Mouse (Mus musculus): ENCODE data around the gene Tubb2a. TPM values are rescaled to one million over a fixed set of nuclear protein-coding genes. Genes with fewer than 3 reads are reported as not detected.
A peak's percentile ranks its signal among the peaks of the same experiment; 100 is the strongest.

Tubb2a gene
- 29.8 to 47.6 TPM (median 39.0 TPM) in 3 replicates for total RNA-seq (2017)

DNA sequence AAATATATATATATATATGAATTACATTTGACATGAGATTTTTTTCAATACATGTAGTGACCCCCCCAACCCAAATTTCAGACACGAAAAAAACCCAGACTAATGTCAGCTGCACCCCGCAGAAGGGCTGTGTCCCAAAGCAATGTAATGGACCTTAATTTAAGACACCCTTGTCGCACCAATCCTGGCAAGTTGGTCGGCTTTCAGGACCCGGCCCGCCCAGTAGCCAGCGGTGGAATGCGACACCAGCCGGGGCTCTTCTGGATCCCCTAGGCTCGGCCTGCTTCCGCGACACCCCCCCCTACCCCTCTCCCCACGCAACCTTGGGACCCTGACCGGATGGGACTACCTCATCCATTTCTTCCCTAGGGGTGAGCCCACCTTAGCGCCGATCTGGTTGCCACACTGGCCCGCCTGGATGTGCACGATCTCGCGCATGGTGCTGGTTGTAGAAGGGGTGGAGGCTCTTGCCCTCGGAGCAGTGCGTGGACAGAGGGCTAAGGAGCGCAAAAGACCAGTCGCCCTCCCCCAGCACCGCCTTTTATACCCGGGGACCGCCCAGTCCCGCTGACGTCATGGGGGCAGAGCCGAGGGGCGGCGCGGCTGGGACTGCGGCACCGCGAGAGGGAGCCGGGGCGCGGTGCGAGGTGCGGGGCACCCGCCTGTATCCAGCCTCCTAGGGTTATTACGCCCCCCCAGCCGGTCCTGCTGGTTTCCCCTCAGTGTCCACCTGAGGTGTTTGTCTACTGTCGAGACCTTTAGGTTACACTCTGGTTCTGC is at the start of gene Tubb2a:
Tubb2a (minus strand) TSS at position 516 of the 780 bp plus-strand sequence.
- peak; percentile 78 for ATAC-seq (replicated peaks; ENCODE audit: insufficient number of reproducible peaks, low FRiP score, low TSS enrichment, poor library complexity, severe bottlenecking)

DNA sequence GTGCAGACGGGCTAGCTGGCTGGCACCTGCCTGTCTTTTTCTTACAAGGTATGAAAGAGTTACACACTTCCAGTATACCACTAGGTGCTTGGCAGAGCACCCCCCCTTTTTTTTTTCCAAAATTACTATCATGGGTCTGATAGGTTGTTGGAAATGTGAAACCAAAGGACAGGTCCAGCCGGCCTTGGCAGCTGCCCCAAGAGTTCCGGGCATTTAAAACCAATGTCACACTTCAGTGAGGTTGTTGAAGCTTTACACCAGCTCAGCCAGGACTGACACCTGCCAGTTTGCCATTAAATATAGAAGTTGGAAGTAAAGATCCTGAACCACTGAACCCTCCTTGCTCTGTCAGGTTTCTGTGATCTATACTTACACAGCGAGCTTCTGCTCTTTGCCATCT is 47.9 kb upstream of the Tubb2a start:
- ATAC-seq (replicated peaks; ENCODE audit: insufficient number of reproducible peaks, low FRiP score, low TSS enrichment, poor library complexity, severe bottlenecking) = no peak

DNA sequence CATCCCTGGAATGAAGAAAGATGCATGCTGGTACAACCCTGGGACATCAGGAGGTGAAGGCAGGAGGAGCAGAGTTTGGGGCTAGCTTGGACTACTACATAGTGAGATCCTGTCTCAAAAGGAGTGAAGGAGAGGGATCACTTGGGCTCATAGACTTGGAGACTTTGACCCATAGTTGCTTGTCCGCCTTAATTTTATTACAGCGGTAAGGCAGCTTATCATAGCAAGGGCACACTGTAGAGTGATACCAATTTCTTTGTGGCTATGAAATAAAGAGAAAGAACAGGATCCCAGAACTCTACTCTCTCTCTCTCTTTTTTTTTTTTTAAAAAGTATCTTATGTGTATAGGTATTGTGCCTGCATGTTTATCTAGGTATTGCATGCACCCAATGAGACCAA is 42.7 kb upstream of the Tubb2a start:
- ATAC-seq (replicated peaks; ENCODE audit: insufficient number of reproducible peaks, low FRiP score, low TSS enrichment, poor library complexity, severe bottlenecking) = no peak

DNA sequence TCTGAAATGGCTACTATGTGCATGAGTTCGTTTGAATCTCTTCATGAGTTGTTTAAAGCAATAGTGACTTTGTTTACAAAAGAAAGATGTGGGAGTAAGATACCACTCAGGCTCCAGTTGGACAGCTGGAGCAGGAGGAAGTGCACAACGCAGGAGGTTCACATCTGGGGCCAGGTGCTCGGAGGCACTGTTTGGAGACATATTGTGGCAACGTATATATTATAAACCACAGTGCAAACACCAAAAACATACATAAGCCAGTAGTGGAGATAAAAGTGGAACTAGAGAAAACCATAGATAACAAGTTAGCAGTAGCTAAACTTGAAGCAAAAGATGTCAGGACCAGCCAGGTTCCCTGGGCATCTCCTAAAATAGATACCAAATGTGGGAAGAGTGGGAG is 41.6 kb upstream of the Tubb2a start:
- no peak for ATAC-seq (replicated peaks; ENCODE audit: insufficient number of reproducible peaks, low FRiP score, low TSS enrichment, poor library complexity, severe bottlenecking)

DNA sequence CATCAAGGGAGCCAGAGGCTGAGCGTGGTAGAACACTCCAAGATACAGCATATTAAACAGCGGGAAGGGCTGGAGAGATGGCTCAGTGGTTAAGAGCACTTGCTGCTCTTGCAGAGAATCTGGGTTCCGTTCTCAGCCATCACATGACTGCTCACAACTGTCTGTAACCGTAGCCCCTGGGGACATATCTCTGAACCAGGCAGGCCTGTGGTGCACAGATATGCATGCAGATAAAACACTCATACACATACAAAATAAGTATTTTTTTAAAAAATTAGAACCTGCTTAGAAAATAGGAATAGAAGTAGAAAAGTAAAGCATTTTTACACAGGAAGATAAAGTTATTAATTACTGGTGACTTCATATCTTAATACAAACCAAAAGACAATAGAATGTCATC is 41.0 kb upstream of the Tubb2a start:
- ATAC-seq (replicated peaks; ENCODE audit: insufficient number of reproducible peaks, low FRiP score, low TSS enrichment, poor library complexity, severe bottlenecking) = no peak

DNA sequence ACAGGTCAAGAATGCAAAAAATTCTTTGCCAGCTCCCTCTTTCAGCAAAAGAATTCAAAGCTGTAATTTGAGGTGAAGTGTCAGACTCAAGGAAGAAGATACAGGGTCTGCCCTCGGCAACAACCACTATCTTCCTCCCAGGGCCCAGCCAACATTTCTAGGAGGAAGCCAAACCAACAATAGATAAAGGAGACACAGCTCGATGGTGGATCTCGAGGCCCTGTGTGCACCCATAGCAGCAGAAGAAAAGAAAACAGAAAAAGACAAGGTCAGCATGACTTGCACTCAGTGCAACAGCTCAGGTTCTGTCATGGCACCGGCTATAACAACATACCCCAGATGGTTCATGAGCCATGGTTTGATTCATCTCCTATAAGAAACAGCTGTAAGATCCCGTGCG is 38.7 kb upstream of the Tubb2a start:
- ATAC-seq (replicated peaks; ENCODE audit: insufficient number of reproducible peaks, low FRiP score, low TSS enrichment, poor library complexity, severe bottlenecking) = no peak

DNA sequence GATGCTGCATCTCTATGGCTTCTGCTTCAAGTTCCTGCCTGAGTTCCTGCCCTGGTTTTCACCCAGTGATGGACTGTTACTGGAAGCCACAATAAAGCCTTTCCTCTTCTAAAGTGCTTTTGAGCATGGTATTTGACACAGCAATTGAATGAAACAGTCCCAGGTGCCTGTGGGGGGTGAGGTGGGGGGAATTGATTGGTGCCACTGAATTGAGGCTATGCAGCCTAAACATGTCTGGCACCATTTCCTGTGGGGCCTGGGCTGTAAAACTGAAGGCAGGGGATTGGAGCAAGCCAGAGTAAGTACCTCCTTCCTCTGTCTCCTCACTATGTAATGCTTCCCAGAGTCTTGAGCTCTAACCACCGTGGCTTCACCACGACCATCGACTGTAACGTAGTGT is 36.8 kb upstream of the Tubb2a start:
- ATAC-seq (replicated peaks; ENCODE audit: insufficient number of reproducible peaks, low FRiP score, low TSS enrichment, poor library complexity, severe bottlenecking) = no peak

DNA sequence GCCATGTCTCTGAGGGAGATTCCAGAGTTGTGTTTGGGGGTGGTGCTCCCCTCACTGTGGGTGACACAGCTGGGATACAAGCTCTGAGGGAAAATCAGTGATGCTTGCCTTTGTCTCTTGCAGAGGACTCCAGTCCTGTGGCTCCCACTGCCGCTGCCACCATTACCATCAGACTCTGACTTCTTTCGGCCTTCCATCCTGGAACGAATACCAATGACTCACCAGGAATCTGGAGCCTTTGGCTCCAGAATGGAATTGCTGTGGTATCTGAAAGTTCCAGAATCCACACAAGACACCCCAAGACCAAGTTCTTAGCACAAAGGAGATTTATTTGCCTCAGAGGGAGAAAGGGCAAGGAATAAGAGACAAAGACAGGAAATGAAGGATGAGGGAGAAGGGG is 35.3 kb upstream of the Tubb2a start:
- no peak for ATAC-seq (replicated peaks; ENCODE audit: insufficient number of reproducible peaks, low FRiP score, low TSS enrichment, poor library complexity, severe bottlenecking)

DNA sequence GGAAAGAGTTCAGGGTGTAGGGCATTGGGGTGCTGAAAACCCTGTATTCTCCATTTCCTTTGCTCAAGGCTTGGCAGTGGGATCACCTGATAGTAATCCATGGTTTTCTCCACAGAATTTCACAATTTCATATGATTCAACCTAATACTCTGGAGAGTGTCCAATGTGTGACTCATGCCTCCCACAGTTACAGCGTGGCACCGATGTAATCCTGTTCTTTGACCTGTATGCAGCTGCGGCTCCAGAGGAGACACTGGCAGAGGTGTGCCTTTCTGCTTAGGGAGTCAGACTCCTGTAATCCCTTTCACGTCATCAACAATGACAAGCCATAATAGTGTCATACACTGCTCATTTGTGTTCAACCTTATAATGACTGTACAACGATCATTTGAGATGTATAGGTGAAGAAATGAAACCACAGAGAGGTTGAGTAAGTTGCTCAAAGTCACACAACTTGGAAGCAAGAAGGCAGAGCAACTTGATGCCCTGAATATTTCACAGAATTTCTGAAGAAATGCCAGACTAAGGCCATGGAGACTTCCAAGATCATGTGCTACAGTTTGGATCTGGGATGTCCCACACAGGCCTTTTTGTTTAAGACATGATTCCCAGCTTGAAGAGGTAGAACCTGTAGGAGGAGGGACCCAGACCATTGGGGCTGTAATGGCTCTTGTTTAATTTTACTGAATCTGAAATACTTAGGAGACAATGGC is 34.7 kb upstream of the Tubb2a start:
- ATAC-seq (replicated peaks; ENCODE audit: insufficient number of reproducible peaks, low FRiP score, low TSS enrichment, poor library complexity, severe bottlenecking) = no peak

DNA sequence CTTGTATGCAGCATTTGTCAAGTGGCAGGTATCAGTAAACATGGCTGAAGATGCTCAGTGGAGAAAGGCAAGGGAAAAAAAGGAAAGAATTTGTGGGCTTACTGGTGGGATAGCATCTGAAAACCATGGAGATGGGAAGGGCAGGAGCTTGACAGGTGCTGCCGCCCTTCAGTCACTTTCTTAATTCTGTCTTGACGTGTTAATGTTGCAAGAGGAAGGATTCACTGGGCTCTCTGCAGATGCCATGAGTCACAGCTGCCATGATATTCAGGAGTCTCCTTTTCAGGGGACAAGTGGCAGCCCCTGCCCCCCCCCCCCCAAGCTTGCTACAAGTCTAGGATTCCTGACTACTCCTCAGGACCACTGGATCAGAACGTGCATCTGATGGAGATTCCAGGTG is 34.1 kb upstream of the Tubb2a start:
- ATAC-seq (replicated peaks; ENCODE audit: insufficient number of reproducible peaks, low FRiP score, low TSS enrichment, poor library complexity, severe bottlenecking) = no peak

DNA sequence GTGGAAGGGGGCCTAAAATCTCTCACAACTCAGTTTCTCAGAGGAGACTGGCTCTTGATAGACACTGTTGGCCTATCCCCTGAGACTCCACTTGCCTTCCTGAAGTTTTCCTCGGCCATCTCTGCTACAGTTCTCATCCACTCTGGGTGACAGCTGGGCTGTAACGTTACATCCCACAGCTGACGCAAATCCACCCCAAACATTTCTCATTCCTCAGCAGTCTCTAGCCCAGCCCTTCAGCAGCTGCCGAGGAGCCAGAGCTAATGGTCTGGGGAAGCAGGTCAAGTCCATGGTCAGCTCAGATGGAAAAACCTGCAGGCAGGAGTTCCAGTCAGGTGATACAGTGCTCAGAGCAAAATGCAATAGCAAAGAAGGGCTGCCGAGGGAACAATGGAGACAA is 33.2 kb upstream of the Tubb2a start:
- ATAC-seq (replicated peaks; ENCODE audit: insufficient number of reproducible peaks, low FRiP score, low TSS enrichment, poor library complexity, severe bottlenecking) = no peak

DNA sequence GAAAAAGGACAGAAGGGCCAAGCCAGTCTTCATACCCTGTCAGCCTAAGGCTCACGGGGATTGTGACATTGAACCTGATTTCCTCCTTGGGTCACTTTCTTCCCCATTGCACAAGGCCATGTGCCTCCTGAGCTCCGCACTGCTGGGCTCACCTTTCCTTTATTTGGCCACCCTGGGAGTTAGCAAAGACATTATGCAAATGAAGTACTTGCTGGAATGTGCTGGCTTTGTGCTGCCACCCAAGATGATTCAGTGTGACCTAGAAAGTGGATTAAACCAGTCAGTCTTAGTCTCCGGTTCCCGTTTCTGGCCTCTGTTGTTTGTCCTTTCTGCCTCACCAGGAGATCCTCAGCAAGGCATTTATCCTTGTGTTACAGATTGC is 31.9 kb upstream of the Tubb2a start:
- ATAC-seq (replicated peaks; ENCODE audit: insufficient number of reproducible peaks, low FRiP score, low TSS enrichment, poor library complexity, severe bottlenecking) = no peak

DNA sequence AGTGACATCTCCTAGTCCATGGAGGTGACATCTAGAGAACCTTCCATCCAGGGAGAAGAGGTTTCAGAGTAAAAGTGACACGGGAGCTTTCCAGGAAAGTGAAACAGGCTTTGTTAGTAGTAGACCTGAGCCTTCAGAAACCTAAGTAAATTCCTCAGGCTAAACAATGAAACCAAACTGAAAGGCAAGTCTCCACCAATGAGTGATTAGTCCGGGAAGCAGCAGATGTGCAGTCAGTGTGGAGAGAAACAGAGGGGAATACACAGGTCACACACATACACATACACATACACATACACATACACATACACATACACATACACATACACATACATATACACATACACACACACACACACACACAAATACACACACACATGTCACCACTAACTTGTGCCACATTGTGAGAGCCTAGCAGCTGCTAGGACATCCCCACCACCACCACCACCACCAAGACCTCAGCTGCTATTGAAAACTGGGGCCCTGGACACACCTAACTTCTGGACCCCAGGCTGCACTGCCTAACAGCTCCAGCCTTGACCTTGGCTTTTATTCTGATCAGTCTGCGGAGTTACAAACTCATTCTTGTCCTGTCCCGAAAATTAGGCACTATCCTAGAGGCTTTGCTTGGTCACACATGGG is 31.3 kb upstream of the Tubb2a start:
- ATAC-seq (replicated peaks; ENCODE audit: insufficient number of reproducible peaks, low FRiP score, low TSS enrichment, poor library complexity, severe bottlenecking) = no peak

DNA sequence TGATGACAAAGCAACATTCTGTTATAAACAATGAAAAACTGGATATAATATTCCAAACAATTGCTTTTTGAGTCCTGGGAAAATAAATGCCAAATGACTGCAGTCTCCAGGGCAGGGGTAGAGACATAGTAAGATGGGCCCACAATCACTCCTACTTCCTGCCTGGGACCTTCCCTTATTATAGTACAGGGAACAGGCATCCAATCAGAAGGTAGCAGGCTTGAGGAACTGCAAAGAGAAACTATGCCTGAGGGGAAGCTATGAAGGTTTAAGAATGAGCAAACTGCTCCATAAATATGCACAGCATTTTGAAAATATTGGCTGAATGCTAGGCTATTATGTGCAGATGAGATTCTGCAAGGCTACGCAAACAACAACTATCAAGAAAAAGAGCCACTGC is 29.2 kb upstream of the Tubb2a start:
- no peak for ATAC-seq (replicated peaks; ENCODE audit: insufficient number of reproducible peaks, low FRiP score, low TSS enrichment, poor library complexity, severe bottlenecking)

DNA sequence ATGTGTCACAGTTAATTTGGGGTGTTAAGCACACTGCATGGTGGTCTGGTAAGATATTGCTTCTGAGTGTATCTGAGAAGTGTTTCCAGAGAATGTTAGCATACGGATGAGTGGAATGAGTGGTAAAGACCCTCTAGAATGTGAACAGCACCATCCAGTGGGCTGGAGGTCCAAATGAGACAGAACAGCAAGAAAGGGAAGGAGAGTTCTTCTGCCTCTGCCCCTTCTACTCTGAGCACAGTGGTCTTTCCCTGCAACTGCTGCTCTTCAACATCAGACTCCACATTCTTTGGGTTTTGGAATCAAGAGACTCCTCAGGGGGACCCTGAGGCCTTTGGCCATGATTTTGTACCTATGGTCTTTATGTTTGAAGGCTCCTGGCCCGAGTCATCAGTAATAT is 28.4 kb upstream of the Tubb2a start:
- ATAC-seq (replicated peaks; ENCODE audit: insufficient number of reproducible peaks, low FRiP score, low TSS enrichment, poor library complexity, severe bottlenecking) = no peak

DNA sequence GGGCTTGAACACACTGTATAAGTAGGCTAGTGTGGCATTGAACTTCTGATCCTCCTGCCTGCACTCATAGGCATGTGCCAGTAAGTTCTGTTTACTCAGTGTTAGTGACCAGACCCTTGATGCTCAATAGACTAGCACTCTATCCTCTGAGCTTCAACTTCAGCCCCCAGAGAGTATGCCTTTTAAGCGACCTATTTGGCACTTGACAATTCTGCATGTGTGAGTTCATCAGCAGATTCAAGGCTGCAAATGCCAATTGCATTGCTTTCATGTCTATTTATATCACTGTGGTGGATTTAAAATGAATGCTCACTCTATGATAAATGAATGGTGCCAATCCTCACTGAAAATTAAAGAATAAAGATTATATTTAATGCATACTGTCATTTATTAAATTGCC is 27.6 kb upstream of the Tubb2a start:
- ATAC-seq (replicated peaks; ENCODE audit: insufficient number of reproducible peaks, low FRiP score, low TSS enrichment, poor library complexity, severe bottlenecking) = no peak

DNA sequence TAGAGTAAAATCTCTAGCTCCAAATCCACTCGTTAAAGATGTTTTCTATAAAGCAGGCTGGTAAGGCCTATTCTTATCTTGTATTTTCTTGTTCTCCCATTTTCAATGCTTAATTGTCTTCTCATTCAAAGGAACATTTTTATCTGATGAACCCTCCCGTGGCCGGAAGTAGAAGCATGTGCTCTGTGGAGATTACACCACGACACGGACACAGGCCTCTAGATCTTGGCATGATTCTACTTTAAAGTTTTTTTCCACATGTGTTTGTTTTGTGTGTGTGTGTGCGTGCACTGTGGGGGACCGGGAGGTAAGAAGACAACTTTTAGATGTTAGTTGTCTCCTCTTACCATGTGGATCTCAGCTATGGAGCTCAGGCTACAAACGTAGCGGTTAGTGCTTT is 24.1 kb upstream of the Tubb2a start:
- no peak for ATAC-seq (replicated peaks; ENCODE audit: insufficient number of reproducible peaks, low FRiP score, low TSS enrichment, poor library complexity, severe bottlenecking)

DNA sequence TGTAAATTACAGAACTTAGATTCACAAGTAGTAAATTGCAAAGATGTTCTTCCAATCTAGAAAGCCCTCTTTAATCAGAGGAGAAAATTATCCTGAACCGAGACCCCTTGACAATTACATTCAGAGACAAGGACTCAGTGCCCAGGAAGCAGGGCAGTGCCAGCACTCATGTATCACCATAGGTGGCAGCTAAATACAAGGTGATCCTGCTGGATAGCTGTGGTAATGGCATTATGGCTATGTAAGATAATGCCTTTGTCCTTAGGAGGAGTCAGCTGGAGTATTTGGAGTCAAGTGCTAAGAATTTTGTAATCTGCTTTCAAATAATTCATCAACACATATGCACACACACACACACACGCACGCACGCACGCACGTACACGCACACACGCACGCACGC is 23.4 kb upstream of the Tubb2a start:
- no peak for ATAC-seq (replicated peaks; ENCODE audit: insufficient number of reproducible peaks, low FRiP score, low TSS enrichment, poor library complexity, severe bottlenecking)

DNA sequence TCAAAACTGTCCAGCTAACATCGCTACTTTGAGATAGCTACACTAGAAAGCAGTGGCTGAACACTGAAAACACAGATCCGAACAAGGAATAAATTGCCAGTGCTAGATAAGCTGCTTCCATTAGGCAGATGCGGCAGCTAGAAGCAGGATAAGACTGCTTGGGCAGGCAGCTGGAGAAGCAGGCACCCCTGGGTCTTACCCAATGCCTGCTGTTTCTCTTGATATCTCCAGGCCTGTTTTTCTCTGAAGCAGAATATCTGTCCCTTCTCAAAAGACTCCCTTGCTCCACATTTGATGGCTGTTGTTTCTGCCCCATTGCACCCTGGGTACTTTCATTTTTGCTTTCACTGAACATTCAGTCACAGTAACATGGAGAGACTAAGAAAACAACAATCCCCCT is 22.9 kb upstream of the Tubb2a start:
- no peak for ATAC-seq (replicated peaks; ENCODE audit: insufficient number of reproducible peaks, low FRiP score, low TSS enrichment, poor library complexity, severe bottlenecking)

DNA sequence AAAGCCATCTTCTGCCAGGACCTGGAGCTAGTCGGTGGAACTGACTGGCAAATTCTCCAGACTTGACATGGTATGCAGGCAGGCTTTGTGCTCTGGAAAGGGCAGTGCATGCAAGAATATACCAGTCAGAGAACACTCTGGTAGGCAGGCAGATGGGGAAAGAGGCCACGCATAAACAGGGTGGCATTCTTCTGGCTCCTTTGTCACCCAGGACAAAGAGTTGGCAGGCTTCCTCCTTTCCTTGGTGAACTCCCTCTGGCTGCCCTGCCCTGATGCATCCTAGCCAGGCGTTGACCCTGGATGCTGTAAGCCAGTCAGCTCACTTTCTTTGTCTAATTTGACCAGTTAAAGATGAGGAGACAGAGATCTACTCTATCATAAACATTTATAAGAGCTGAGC is 19.3 kb upstream of the Tubb2a start:
- no peak for ATAC-seq (replicated peaks; ENCODE audit: insufficient number of reproducible peaks, low FRiP score, low TSS enrichment, poor library complexity, severe bottlenecking)

Measured in monocyte, adult 5-6 weeks (primary cell).